Mouse (Mus musculus) cortical plate, adult 2 months (tissue): ENCODE measurements around the gene Ppara. TPM values are rescaled to one million over a fixed set of nuclear protein-coding genes. Genes with fewer than 3 reads are reported as not detected.
A peak's percentile ranks its signal among the peaks of the same experiment; 100 is the strongest.

Experiments used
- H3K27ac ChIP-seq: fragments of 200-500 bp; 2 replicates; pipeline ENCODE4 v1.5.1; 2012; ENCODE audit warnings: low read length, control low read depth, inconsistent platforms; ENCODE audit not compliant: insufficient read depth
- H3K4me1 ChIP-seq: fragments of 200-500 bp; 2 replicates; pipeline ENCODE4 v1.6.1; 2011; ENCODE audit warnings: low read length; ENCODE audit not compliant: control insufficient read depth, insufficient read depth
- H3K4me3 ChIP-seq: fragments of 200-500 bp; 2 replicates; pipeline ENCODE4 v1.5.1; 2011; ENCODE audit warnings: mild to moderate bottlenecking, low read length, control low read depth; ENCODE audit not compliant: insufficient read depth
- CTCF ChIP-seq: fragments of 200-500 bp; IDR thresholded peaks from 2 replicates; pipeline ENCODE4 v1.5.1; 2011; ENCODE audit warnings: mild to moderate bottlenecking, control low read depth, low read length; ENCODE audit not compliant: insufficient read depth; ENCODE audit errors: extremely low read depth
- POLR2A ChIP-seq: fragments of 200-500 bp; IDR thresholded peaks from 2 replicates; pipeline ENCODE4 v1.6.1; 2011; ENCODE audit warnings: mild to moderate bottlenecking, low read length, control low read depth; ENCODE audit not compliant: insufficient read depth; ENCODE audit errors: extremely low read depth
- polyA plus RNA-seq: library from polyadenylated mRNA; depleted of rRNA; stranded (reverse); fragments of >200 nt; gene quantifications from 2 replicates; pipeline ENCODE4 v1.2.3, GENCODE M21; 2012

Ppara gene
- polyA plus RNA-seq, 1 experiment: 2.0 TPM

- TF ChIP-seq CTCF (no peak), POLR2A (0 out of 2 replicates have a peak, but pooled peaks have one; percentile 13)
- peak overlapping the region; percentile 32 for H3K4me3 ChIP-seq
- no peak overlapping the region for H3K27ac ChIP-seq
- H3K4me1 ChIP-seq: peaks cover 2% of the 10 kb centered on the region
These were observed 466 bp downstream of the Ppara start for GRCm38 (mm10) chr15:85735063-85735835.

GRCm38 (mm10) chr15:85735836-85736190, 1.0 kb downstream of the Ppara start:
- TF ChIP-seq CTCF: no peak
- TF ChIP-seq POLR2A: no peak
- peaks cover 2% of the 10 kb centered on the region for H3K4me1 ChIP-seq
- no peak overlapping the region for H3K27ac ChIP-seq
- H3K4me3 ChIP-seq: peak overlapping the region; percentile 32

- TF ChIP-seq CTCF (no peak), POLR2A (no peak)
- H3K27ac ChIP-seq: no peak overlapping the region
- peaks cover 2% of the 10 kb centered on the region for H3K4me1 ChIP-seq
- H3K4me3 ChIP-seq: no peak overlapping the region; the same call in 1 of the 2 replicates
These were observed 1.7 kb downstream of the Ppara start for GRCm38 (mm10) chr15:85736506-85736905.

- Histone ChIP-seq H3K27ac (no peak overlapping the region), H3K4me3 (no peak overlapping the region), H3K4me1 (peaks cover 2% of the 10 kb centered on the region)
- TF ChIP-seq POLR2A (no peak), CTCF (no peak)
These were observed 3.6 kb downstream of the Ppara start for GRCm38 (mm10) chr15:85738416-85738815.

GRCm38 (mm10) chr15:85738939-85739338, 4.2 kb downstream of the Ppara start:
- H3K4me3 ChIP-seq: no peak overlapping the region
- TF ChIP-seq CTCF (no peak), POLR2A (no peak)
- H3K4me1 ChIP-seq: peaks cover 2% of the 10 kb centered on the region
- no peak overlapping the region for H3K27ac ChIP-seq

GRCm38 (mm10) chr15:85742608-85743007, 7.8 kb downstream of the Ppara start:
- TF ChIP-seq CTCF (no peak), POLR2A (no peak)
- no peak overlapping the region for H3K4me3 ChIP-seq
- peaks cover 2% of the 10 kb centered on the region for H3K4me1 ChIP-seq
- no peak overlapping the region for H3K27ac ChIP-seq

GRCm38 (mm10) chr15:85743946-85744345, 9.2 kb downstream of the Ppara start:
- H3K4me3 ChIP-seq: no peak overlapping the region
- TF ChIP-seq CTCF (no peak), POLR2A (no peak)
- peaks cover 2% of the 10 kb centered on the region for H3K4me1 ChIP-seq
- no peak overlapping the region for H3K27ac ChIP-seq

- Histone ChIP-seq H3K4me1 (no peaks in the 10 kb centered on the region), H3K4me3 (no peak overlapping the region), H3K27ac (no peak overlapping the region)
- TF ChIP-seq POLR2A (no peak), CTCF (no peak)
These were observed 11.4 kb downstream of the Ppara start for GRCm38 (mm10) chr15:85746178-85746577.

GRCm38 (mm10) chr15:85746671-85747070, 11.9 kb downstream of the Ppara start:
- Histone ChIP-seq H3K27ac (no peak overlapping the region), H3K4me1 (no peaks in the 10 kb centered on the region), H3K4me3 (no peak overlapping the region)
- TF ChIP-seq CTCF (no peak), POLR2A (no peak)

GRCm38 (mm10) chr15:85747951-85748350, 13.2 kb downstream of the Ppara start:
- Histone ChIP-seq H3K4me3 (no peak overlapping the region), H3K4me1 (no peaks in the 10 kb centered on the region), H3K27ac (no peak overlapping the region)
- no peak for TF ChIP-seq POLR2A
- TF ChIP-seq CTCF: no peak

GRCm38 (mm10) chr15:85748466-85748865, 13.7 kb downstream of the Ppara start:
- no peak overlapping the region for H3K27ac ChIP-seq
- H3K4me3 ChIP-seq: no peak overlapping the region
- TF ChIP-seq CTCF: no peak
- TF ChIP-seq POLR2A: no peak
- no peaks in the 10 kb centered on the region for H3K4me1 ChIP-seq
